Mouse (Mus musculus) heart, adult 2 months (tissue): ENCODE measurements at regions not wholly inside any gene's neighbourhood (a gene's known extent, or its start where the extent isn't known, plus 50 kb on each side); places are given as distances from the start of the nearest gene placed in this dataset.

ENCODE experiments used
- DNase-seq, 2 experiments: peaks; one replicate each; pipeline ENCODE4 v3.0.0; 2021
- H3K27ac ChIP-seq: fragments of 200-600 bp; 2 replicates; pipeline ENCODE4 v1.8.1; 2022
- H3K27me3 ChIP-seq: fragments of 200-500 bp; 2 replicates; pipeline ENCODE4 v1.6.1; 2012; ENCODE audit warnings: mild to moderate bottlenecking, low read length, inconsistent platforms, mixed read lengths; ENCODE audit not compliant: control insufficient read depth, insufficient read depth
- H3K36me3 ChIP-seq: fragments of 200-500 bp; 2 replicates; pipeline ENCODE4 v1.6.1; 2012; ENCODE audit warnings: low read length, inconsistent platforms; ENCODE audit not compliant: control insufficient read depth, insufficient read depth
- H3K4me1 ChIP-seq: fragments of 200-500 bp; 2 replicates; pipeline ENCODE4 v1.6.1; 2011; ENCODE audit warnings: low read length; ENCODE audit not compliant: control insufficient read depth, insufficient read depth
- H3K4me3 ChIP-seq: fragments of 200-600 bp; 2 replicates; pipeline ENCODE4 v1.8.1; 2022
- H3K79me2 ChIP-seq: fragments of 200-500 bp; replicated peaks from 2 replicates; pipeline ENCODE4 v1.6.1; 2012; ENCODE audit warnings: mild to moderate bottlenecking, inconsistent platforms, low read length, moderate library complexity, mixed read lengths; ENCODE audit not compliant: control insufficient read depth, insufficient read depth
- H3K9ac ChIP-seq: fragments of 200-500 bp; 2 replicates; pipeline ENCODE4 v1.6.1; 2012; ENCODE audit warnings: low read depth, mild to moderate bottlenecking, control low read depth, inconsistent platforms, low read length, mixed read lengths
- CTCF ChIP-seq: fragments of 200-600 bp; IDR thresholded peaks from 2 replicates; pipeline ENCODE4 v1.8.1; 2022; ENCODE audit warnings: antibody characterized with exemption, mild to moderate bottlenecking, moderate library complexity
- EP300 ChIP-seq: fragments of 200-500 bp; IDR thresholded peaks from 2 replicates; pipeline ENCODE4 v1.6.1; 2011; ENCODE audit warnings: low read depth, low read length, control low read depth; ENCODE audit not compliant: insufficient read depth
- POLR2A ChIP-seq: fragments of 200-500 bp; IDR thresholded peaks from 2 replicates; pipeline ENCODE4 v1.6.1; 2011; ENCODE audit warnings: mild to moderate bottlenecking, low read depth, low read length, control low read depth; ENCODE audit not compliant: insufficient read depth
- WGBS: fragments of 180-500 bp; shearing (Covaris S2); methylation state at CpG from one replicate; pipeline ENCODE4 v1.1.7; 2018; 5-methylcytosine and 5-hydroxymethylcytosine counted together
- intact Hi-C: fragments of 180-260 bp; cut with DNase I; formaldehyde crosslinking; loops from one replicate; pipeline ENCODE4 v1.15.1; 2025

DNA sequence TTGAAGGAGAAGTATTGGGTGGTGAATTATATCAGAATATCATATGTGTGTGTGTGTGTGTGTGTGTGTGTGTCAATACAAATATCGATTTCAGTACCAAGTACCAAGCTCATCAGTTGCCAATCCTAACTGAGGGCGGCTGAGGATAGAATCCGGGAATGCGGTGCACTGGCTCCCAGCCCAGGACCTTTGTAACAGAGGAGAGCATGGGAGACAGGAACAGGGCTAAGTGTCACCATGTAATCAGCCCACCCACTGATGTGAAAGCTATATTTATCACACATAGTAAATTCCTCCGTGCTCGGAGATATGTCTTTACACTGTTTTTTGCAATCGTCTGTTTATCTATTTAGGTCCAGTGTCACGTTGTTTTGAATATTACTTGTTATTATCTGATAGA is 165.1 kb upstream of the Mast4 start:
- H3K27me3 ChIP-seq = no peaks in the 10 kb centered on the region
- H3K79me2 ChIP-seq = no peaks in the 10 kb centered on the region
- no peak overlapping the region for H3K9ac ChIP-seq
- H3K4me1 ChIP-seq = peaks cover 1% of the 10 kb centered on the region
- intact Hi-C loops = no loop called here
- no peaks in the 10 kb centered on the region for H3K36me3 ChIP-seq
- H3K4me3 ChIP-seq = no peak overlapping the region
- H3K27ac ChIP-seq = peak overlapping the region; percentile 8; the same call in 1 of the 2 replicates
- peak; percentile 43 to 51 for DNase-seq
- 14% methylated on average over 8 of the region's 8 CpGs for WGBS
- no peak for TF ChIP-seq CTCF
- TF ChIP-seq EP300 = no peak
- TF ChIP-seq POLR2A = no peak

GRCm38 (mm10) chr13:103494371-103494770 is 160.1 kb upstream of the Mast4 start:
- no peaks in the 10 kb centered on the region for H3K36me3 ChIP-seq
- DNase-seq = peak in 1 of 2 experiments; percentile 22
- peaks cover 1% of the 10 kb centered on the region for H3K4me1 ChIP-seq
- no peaks in the 10 kb centered on the region for H3K27me3 ChIP-seq
- no peak overlapping the region for H3K27ac ChIP-seq
- no peak overlapping the region for H3K4me3 ChIP-seq
- H3K9ac ChIP-seq = no peak overlapping the region
- H3K79me2 ChIP-seq = no peaks in the 10 kb centered on the region
- intact Hi-C loops = no loop called here
- WGBS = 30% methylated on average over 9 of the region's 9 CpGs
- TF ChIP-seq CTCF (no peak), POLR2A (no peak)

- WGBS = 28% methylated on average over 7 of the region's 7 CpGs
- no peak overlapping the region for H3K4me3 ChIP-seq
- no peaks in the 10 kb centered on the region for H3K79me2 ChIP-seq
- H3K9ac ChIP-seq = no peak overlapping the region
- DNase-seq = peak in 1 of 2 experiments; percentile 39
- no peaks in the 10 kb centered on the region for H3K4me1 ChIP-seq
- intact Hi-C loops = no loop called here
- no peaks in the 10 kb centered on the region for H3K36me3 ChIP-seq
- H3K27me3 ChIP-seq = no peaks in the 10 kb centered on the region
- no peak overlapping the region for H3K27ac ChIP-seq
- TF ChIP-seq CTCF = no peak
- TF ChIP-seq EP300 = no peak
- TF ChIP-seq POLR2A = no peak
These were observed 159.3 kb upstream of the Mast4 start for GRCm38 (mm10) chr13:103493567-103493966.

- Histone ChIP-seq H3K27ac (no peak overlapping the region), H3K9ac (no peak overlapping the region), H3K79me2 (no peaks in the 10 kb centered on the region), H3K36me3 (no peaks in the 10 kb centered on the region), H3K4me3 (no peak overlapping the region), H3K4me1 (no peaks in the 10 kb centered on the region), H3K27me3 (no peaks in the 10 kb centered on the region)
- WGBS = 93% methylated on average over 6 of the region's 6 CpGs
- TF ChIP-seq POLR2A = no peak
- TF ChIP-seq EP300 = no peak
- no peak for TF ChIP-seq CTCF
- intact Hi-C loops = no loop called here
- no peak for DNase-seq
These were observed 155.8 kb upstream of the Mast4 start for GRCm38 (mm10) chr13:103490049-103490448.

- Histone ChIP-seq H3K9ac (no peak overlapping the region), H3K4me1 (no peaks in the 10 kb centered on the region), H3K27ac (no peak overlapping the region), H3K79me2 (no peaks in the 10 kb centered on the region), H3K27me3 (no peaks in the 10 kb centered on the region), H3K36me3 (no peaks in the 10 kb centered on the region), H3K4me3 (no peak overlapping the region)
- 54% methylated on average over 5 of the region's 5 CpGs for WGBS
- DNase-seq = no peak
- TF ChIP-seq CTCF (no peak), POLR2A (no peak), EP300 (no peak)
- intact Hi-C loops = no loop called here
These were observed 149.8 kb upstream of the Mast4 start for GRCm38 (mm10) chr13:103484092-103484491.

DNA sequence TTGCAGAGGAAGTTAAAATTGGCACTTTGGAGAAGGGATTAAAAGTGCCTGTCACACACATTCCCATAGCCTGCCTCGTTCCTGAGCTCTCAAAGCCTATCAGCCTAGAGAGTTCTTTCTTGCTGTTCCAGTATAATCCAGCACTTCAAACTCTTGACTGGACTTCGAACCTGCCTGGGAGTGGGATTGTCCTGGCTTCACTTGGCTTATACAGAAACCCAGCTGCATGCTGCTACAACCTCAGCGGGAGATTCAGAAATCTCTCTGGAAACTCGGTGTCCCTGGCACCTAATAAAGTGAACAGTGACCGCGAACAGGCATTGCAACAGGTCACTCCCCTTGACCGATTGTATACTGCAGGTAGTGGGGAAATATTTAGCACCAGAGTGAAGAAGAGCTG is 149.1 kb upstream of the Mast4 start:
- TF ChIP-seq POLR2A (no peak), EP300 (no peak), CTCF (no peak)
- WGBS = 80% methylated on average over 7 of the region's 7 CpGs

More for the DNA sequence above, 149.1 kb upstream of the Mast4 start:
- Histone ChIP-seq H3K4me3 (no peak overlapping the region), H3K79me2 (no peaks in the 10 kb centered on the region), H3K4me1 (no peaks in the 10 kb centered on the region), H3K27me3 (no peaks in the 10 kb centered on the region), H3K9ac (no peak overlapping the region), H3K27ac (no peak overlapping the region), H3K36me3 (no peaks in the 10 kb centered on the region)
- DNase-seq = no peak
- intact Hi-C loops = no loop called here
